Mouse (Mus musculus): ENCODE results near the gene Itga1.

Itga1 gene

DNA sequence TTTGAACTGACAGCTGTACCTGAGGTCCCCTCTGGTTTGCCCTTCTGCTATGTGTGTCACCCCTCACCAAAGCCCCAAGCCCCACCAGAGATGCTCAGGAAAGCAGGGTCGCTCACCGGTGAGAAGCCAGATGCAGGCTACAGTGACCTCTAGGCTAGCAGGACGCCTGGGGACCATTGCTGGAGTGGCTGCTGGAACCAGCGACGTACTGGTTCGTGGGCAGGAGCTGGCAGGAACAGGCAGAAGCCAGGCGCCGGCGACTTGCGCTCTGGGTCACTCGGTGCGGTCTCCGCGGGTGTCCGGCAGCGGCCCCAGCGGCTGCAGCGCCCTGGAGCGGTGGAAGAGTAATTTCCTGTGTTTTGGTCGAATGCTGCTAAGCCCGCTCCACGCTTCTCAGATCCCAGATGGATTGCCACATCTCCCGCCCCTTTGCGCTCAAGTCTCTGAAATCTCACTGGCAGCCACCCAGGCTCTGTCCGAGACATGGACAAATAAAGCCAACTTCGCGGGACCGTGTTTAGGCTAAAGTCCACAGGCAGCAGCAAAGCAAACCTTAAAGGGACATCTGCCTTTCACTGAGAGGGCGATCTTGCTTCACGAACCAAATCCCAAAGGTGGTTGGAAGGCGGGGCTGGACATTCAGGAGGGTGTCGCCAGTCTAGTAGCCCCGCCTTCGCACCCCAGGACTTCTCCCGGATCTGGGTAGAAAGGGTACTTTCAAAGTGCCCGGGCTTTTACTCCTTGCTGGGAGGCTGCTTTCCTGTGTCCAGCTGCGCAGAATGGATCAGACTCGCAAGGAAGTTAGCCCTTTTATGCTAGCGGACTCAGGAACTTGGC, at the start of gene Itga1, which contains the start of gene Gm49395:
Gene Itga1, minus strand, starts transcription at position 610 of the 837 bp plus-strand sequence.
Gene Gm49395, minus strand, starts transcription at position 567 of the 837 bp plus-strand sequence.
- DNase-seq = peak; percentile 44

DNA sequence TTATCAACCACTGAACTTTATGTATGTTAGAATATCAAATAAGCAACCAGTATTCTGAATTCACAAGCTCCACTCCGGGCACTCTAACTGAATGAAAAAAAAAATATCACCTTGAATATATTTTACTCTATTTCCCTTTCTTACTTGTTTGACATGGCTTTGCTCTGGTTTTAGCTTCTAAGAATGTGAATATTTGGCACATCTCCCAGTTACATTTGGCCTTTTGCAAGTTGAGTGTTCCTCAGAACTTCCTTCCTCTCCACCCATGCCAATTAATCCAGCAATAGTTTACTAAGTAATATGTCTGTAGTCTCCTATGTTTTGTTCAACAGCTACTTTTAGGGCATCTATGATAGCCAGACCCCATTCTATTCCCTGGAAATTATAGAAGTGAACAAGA, 48.8 kb upstream of the Itga1 start:
- DNase-seq = no peak

DNA sequence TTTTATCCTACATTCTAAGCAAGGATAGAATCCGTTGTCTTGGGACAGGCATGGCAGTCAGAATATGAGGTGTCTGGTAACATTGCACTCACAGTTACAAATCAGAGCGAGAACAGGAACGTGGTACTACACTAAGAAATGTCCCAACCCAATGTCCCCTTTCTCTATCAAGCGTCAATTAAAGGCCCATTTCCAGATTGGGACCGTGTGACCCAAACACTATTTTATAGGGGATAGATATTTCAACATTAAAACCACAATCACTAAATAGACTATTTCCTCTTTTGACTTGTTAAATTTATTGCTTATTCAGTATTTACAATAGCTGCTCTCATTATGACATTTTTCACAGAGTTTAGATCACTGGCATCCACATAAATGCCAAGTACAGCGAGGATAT, 48.1 kb upstream of the Itga1 start:
- DNase-seq = no peak

DNA sequence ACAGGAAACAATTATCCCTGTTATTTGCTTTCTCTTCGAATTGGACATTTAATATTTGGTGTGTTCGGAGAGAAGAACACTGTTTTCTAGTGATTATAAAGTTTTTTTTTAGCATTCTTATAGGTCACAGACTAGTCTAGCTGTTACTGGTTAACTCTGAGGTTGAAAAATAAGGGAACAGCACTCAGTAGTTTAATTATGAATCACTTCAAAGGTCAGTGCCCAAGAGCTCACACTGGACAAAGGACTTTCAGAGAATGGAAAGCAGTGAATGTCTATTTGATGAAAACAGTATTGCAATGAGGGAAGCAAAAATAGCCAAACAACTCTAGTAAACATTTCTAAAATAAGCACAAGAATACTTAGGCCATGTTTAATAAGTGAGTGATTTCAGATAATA, 41.8 kb upstream of the Itga1 start:
- no peak for DNase-seq

DNA sequence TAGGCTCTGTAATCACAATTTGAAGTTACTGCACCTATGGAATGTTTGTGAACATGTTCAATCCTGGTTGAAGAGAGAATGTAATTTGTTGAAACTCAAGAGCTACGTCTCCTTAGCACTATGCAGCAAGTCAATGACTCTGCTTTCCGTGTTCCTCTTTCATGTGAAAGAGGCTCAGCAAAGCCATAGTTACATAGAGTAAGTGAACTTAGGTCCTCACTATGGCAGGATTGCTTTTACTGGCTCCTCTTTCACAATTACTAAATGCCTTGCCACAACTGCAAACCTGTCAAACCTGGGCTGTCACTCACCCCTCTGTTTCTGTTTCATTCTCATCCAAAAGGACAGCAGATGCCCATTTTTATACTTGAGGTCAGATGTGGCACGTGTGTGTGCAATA, 40.3 kb upstream of the Itga1 start:
- DNase-seq = no peak

DNA sequence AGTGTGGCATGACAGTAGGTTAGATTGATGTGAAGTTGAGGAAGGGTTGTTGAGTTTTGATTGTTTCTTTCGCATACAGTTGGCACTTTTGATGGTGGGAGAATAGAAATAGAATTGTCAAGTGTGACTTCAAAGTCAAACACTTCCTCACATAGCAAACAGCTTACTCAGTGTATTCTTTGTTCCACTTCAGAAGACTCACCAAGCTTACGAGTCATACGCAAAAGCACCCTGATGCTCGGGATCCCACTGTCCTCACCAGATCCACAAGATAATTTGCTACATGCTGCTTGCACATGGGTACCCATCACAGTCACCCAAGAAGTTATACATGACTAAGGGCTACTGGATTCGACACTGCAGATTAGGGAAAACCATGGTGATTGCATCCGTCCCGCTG, 36.7 kb upstream of the Itga1 start:
- no peak for DNase-seq

DNA sequence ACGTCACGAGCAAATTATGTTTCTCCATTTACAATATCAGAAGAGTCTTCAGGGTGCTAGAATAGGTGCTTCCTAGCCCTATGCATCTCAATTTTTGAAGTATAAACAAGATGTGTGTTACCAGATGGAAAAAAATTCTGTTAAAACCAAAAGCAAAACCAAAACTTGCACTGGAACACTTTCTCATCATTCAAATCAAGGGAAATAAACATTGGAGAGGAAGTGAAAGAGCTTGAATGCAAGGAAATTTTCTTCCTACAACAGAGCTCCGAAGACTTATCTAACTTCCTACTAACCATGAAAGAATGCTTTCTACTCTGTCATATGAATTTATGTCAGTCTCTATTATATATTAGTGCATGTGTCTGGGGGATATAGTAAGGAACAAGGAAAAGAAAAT, 35.0 kb upstream of the Itga1 start:
- no peak for DNase-seq

DNA sequence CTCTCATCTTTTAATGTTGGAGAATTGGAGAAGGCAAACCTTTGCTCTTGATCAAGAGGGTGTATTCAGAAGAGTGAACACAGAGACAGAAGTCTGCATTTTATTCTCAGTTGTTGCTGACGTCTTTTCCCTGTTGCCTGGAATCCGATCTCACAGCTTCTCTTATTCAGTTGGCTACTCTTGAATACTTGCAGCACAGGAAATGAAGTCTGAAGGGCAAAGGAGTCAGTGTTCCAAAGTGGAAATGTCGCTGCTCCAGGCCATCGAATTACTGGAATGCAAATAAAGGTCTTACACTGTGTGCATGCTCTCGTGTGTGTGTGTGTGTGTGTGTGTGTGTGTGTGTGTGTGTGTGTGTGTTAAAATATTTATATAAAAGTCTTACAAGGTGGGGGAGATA, 30.7 kb upstream of the Itga1 start:
- no peak for DNase-seq

DNA sequence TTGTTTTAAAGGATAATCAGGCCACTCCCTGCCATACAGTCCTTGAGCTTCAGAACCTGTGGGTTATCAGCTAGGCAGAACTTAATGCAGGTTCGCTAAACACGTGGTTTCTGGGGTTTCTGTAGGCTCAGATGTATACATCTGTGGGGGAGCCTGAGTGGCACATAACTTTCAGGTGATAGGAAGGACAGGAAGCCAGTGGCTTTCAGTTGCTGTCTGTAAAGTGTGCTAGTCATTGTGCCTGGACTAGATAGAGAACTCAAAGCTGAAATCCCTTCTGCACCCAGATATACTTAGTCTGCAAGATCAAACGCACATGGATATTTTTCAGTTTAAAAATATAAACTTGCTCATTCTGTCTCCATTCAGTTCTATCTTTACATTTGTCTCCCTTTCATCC, 29.6 kb upstream of the Itga1 start:
- DNase-seq = no peak

DNA sequence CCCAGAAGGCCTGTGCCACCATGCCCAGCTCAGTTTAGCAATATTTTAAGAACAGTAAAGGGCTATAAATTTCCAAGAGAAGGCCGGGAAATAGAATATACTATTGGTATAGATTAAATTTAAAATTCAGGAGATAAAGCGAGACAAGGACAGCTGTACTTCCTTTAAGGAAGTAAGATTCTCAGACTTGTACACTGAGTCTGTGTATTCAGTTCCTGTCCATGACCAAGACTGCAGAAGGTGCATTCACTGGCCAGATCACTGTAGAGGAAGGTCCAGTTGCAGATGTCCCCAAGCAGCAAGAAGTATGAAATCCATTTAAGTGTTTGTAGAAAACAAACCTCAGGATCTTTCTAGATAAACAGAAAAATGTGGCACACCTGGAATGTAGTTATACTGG, 28.3 kb upstream of the Itga1 start:
- DNase-seq = no peak

DNA sequence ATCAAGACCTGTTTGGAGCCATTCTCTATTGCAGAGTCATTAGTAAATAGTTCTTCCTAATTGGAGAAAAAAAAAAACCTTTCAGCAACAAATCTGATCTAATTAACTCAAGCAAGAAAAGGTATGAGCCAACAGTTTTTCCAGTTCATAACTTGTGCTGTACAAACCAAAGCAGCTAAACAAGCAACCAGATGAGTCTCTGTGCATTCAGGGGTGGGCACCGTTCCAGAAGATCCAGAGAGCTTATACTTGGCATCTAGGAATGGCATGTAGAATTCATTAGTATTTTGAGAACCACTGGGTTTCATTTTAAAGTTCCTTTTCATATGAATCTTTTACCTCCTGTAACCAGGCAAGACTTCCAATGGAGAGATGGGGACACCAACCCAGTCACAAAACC, 26.1 kb upstream of the Itga1 start:
- no peak for DNase-seq

DNA sequence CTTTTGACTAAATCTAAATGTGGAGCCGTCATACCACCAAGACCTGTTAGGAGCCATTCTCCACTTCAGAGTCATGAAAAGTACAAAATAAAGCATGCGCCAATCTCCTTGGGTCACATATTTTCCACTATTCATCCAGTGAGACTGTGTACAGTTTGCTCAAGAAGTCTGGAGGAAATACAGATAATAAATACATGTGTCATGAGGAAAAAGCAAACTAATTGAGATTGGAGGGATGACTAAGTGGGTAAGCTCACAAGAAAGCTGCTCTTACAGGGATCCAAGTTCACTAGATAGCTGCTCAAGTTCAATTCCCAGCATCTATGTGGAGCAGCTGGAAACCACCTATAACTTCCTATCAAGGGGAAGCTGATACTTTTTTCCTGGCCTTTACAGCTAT, 24.8 kb upstream of the Itga1 start:
- no peak for DNase-seq

DNA sequence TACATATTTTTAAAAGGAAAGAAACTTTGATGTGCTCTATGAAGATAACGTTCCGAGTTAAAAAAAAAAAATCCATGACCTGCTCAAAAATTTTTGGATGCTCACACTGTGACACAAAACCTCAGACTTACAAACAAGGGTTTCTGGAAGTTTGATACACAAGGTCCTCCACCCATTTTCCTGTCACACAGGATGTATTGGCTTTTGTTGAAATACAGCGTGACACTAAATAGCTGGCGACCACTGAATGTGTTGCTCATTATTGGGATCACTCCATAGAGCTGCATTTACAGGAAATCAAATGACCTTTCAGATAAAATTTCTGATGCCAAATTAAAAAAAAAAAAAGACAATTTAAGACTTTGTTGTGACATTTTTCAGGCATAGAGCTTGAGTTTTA, 23.4 kb upstream of the Itga1 start:
- no peak for DNase-seq

DNA sequence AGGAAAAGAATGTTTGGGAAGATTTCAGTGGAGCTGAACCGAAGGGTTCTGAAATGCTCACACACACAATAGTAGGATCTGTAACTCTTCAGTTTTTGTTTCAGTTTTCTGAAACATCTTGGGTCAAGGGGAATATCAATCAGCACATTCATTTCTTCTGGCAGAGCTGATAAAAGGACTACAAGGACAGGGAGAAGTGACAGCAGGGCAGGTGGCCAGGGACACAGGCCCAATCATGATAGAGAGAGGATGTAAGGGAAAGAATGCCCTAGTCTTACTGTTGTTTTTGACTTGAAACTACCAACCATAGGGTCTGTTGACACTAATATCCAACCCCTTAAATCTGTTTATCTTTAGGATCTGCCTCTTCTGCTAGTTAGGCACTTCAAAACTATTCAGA, 22.8 kb upstream of the Itga1 start:
- DNase-seq = no peak

DNA sequence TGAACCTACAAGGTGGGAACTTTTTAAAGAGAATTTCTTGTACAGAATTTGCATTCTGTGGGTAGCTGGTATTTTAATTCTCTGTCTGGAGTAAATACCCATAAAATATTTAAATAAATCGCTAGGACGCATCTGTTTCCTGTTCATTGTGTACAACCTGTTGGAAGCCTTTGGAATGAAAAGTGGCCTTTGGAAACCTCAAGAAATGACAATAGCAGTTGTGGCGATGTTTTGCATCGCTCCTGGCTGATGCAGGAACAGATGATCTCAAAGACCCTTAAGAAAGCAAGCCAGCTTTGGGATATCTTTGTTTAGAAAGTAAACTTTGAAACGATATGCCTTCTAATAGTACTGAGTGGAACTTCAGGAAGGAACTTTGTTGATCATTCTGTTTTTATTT, 17.0 kb upstream of the Itga1 start:
- no peak for DNase-seq

DNA sequence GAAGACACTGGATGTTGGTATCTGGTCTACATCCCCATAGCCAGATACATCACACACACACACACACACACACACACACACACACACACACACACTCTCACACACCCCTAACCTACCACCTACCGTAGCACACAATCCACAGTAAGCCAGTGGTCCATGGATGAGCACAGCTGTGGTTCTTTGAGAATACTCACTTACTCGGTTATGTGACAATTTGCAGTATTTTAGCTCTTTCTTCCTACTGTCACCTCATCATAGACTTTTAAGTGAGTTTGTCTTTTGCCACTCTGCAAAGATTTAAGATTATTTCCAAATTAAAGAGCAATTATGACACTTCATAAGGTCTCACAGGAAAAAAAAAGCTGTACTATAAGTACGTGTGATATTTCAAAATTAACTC, 16.4 kb upstream of the Itga1 start:
- no peak for DNase-seq

DNA sequence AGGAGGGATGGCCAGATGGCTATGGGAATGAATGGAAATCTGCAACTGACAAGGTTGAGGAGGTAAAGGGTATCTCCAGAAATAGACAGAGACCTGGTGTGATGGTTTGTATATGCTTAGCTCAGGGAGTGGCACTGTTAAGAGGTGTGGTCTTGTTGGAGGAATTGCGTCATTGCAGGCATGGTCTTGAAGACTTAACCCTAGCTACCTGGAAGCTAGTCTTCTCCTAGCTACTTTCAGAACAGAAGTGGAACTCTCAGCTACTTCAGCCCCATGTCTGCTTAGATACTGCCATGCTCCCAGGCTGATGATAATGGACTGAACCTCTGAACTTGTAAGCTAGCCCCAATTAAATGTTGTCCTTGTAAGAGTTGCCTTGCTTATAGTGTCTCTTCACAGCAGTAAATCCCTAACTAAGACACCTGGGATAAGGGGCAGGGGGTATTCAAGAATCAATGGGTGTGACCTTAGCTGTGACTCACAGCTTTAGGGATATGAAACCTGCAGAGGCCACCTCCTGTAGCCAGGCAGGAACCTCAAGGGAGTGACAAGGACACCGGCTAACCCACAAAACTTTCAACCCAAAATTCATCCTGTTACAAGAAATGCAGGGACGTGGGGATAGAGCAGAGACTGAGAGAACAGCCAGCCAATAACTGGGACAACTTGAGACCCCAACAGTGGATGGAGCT, 15.3 kb upstream of the Itga1 start:
- DNase-seq = no peak

DNA sequence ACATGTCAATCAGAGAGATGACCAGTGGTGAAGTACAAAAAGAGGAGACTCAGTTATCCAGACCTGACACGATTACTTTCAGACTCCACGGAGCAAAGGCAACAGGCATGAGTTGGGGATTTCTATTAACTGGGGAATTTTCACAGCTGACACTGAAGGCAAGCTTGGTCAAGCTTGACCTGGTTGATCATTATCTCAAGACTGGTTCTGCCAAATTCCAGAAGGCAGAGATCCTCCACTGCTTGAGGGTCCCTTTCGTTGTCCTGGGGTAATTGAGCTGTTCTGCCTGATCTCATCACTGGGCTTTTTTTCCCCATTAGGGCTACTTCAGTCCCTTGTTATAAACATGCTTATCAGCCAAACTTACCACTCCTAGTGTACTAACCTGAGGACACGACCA, 7.9 kb upstream of the Itga1 start:
- DNase-seq = no peak

DNA sequence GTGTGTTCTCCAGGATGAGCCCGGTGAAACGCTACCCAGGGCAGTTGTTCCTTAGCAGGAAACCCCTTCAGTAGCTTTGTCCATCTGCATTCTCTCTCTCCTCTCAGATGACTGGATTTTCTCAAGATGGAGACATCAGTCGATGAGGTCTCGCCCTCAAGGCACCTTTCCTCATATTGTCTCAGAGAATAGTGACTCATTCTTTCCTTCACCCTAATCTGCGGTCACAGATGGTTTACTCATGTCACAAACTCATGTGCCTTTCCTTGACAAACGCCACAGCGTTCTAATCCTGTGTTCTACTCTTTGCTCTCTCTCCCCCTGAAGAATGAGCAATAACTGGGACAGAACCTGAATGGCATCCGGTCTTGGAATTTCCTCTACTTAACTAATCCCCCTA, 5.7 kb upstream of the Itga1 start:
- DNase-seq = no peak

DNA sequence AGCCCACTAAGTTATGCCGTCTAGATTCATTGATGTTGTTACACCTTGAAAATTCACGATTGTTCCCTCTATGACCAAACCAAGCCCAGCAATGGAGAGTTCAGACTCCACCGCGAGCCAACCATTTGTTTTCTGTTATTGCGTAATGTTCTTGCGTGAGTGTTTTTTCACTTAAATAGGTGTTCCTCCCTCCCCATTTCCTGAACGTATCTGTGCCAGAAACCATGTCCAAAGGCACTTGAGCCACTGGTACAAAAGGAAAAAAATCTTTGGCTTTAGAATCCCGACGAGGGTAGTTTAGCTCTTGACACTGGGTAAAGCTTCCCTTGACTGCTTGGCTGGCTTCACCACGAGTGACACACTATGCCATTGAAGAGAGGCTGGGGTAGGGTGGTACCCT, 4.4 kb upstream of the Itga1 start:
- DNase-seq = no peak

DNA sequence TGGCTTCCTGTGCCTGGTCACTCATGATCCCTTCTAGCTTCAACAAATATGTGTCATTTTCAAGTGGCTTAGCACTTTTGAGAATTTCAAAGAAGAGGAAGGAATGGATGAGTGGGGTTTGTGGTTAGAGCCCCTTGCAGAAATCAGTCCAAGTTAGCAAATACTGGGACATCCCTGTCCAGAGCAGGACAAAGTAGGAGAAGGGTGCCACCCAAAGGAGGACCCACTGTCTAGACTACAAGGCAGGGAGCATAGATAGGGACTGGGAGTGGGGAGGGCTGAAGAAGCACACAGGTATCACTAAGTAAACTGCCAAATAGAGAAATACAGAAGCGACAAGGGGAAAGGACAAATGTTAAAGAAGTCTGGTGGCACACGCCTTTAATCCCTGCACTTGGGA, 990 bp upstream of the Itga1 start:
- DNase-seq = no peak

DNA sequence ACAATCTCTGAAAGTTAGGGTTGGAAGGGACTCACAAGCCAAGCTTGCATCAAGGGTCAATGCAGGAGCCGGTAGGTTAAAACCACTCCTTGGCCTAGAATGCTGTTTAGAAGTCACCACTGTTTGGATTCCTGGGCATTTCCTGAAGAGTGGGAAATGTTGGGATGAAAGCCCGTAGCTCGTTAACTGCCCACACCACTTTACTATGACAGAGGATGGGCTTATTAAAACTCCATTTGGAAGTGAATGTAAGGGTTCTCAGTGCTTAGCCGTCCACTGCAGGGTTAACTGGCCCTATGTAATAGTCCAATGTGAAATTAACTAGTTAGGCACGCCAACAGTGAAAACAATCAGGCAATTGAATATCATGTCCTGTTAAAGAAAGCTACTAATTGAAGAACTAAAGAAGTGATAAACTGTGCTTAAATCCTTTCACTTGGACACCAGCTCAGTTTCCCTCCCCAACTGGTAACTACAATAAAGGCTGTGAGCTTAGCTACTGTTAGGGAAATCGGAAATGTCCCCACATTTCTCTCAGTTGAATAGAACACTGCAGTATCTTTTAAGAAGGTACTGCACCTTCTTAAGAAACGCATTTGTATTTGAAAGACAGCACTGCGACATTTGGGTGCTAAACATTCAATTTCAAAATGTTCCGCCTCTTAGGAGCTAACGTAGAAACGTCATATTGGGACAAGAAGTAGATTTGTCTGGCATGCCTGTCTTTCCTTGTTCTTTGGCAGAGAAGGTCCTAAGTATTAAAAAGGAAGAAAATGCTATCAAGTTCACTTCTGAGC, 1.2 kb downstream of the Itga1 start:
- no peak for DNase-seq

DNA sequence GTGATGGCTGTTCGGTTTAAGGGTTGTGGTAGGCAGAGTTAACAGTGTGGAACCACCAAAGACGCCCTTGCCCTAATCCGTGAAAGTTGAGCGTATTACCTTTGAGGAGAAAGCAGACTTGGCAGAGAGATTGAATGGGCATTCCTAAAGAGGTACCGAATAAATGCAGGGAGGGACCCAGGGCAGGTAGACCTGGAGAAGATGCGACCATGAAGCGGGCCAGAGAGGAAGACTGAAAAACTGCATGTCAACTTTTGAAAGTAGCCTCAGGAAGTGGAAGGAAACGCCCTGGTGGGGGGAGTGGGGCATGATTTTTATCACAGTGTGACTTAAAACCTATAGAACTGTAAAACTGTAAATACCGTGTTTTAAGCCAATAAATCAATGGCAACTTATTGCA, 2.4 kb downstream of the Itga1 start:
- no peak for DNase-seq

DNA sequence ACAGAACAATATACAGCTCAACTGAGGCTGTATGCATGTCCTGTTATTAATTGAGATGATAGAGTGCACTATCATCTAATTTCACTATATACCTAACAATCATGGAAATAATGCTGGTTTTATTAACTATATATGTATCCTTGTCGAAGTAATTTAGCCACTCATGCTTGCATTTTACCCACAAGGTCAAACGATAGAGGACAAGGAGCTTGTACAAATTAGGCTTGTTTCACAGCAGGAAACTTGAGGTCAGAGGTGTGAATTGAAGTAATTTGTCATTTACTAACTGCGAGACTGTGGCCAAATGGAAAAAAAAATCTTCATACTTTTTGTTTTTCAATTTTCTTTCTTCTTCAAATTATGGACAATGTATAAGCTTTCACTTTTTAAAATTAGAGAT, 3.5 kb downstream of the Itga1 start:
- DNase-seq = no peak

Measured in right cerebral cortex, postnatal 14 days (tissue).